Mouse (Mus musculus) cortical plate, adult 2 months (tissue): ENCODE results near the gene Kif21b. TPM values are rescaled to one million over a fixed set of nuclear protein-coding genes. Genes with fewer than 3 reads are reported as not detected.

Source experiments
- H3K27ac ChIP-seq: fragments of 200-500 bp; 2 replicates; pipeline ENCODE4 v1.5.1; 2012; ENCODE audit warnings: low read length, control low read depth, inconsistent platforms; ENCODE audit not compliant: insufficient read depth
- H3K4me1 ChIP-seq: fragments of 200-500 bp; 2 replicates; pipeline ENCODE4 v1.6.1; 2011; ENCODE audit warnings: low read length; ENCODE audit not compliant: control insufficient read depth, insufficient read depth
- H3K4me3 ChIP-seq: fragments of 200-500 bp; 2 replicates; pipeline ENCODE4 v1.5.1; 2011; ENCODE audit warnings: mild to moderate bottlenecking, low read length, control low read depth; ENCODE audit not compliant: insufficient read depth
- CTCF ChIP-seq: fragments of 200-500 bp; IDR thresholded peaks from 2 replicates; pipeline ENCODE4 v1.5.1; 2011; ENCODE audit warnings: mild to moderate bottlenecking, control low read depth, low read length; ENCODE audit not compliant: insufficient read depth; ENCODE audit errors: extremely low read depth
- POLR2A ChIP-seq: fragments of 200-500 bp; IDR thresholded peaks from 2 replicates; pipeline ENCODE4 v1.6.1; 2011; ENCODE audit warnings: mild to moderate bottlenecking, low read length, control low read depth; ENCODE audit not compliant: insufficient read depth; ENCODE audit errors: extremely low read depth
- polyA plus RNA-seq: library from polyadenylated mRNA; depleted of rRNA; stranded (reverse); fragments of >200 nt; gene quantifications from 2 replicates; pipeline ENCODE4 v1.2.3, GENCODE M21; 2012

The Kif21b gene
- polyA plus RNA-seq, 1 experiment, result 42.5 TPM

DNA sequence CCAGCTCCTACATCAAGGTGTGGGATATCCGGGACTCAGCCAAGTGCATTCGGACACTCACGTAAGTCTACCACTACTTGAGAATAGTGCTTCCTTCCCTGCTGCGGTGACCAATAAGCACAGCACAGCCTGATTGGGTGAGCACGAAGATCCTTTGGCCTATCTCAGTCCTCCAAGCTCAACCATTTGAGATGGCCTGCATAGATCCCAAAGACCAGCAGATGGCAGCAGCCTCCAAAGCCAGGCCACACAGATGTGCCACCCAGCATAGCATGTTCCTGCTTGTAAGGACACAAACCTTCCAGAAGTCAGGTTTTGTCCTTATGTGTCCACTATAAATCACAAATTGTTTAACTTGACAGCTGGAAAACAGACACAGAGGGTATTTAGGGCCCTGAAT lies 38.9 kb downstream of the Kif21b start:
- Histone ChIP-seq H3K4me1 (peaks cover 2% of the 10 kb centered on the region), H3K4me3 (no peak overlapping the region), H3K27ac (no peak overlapping the region)
- TF ChIP-seq POLR2A (no peak), CTCF (peak; percentile 91)

DNA sequence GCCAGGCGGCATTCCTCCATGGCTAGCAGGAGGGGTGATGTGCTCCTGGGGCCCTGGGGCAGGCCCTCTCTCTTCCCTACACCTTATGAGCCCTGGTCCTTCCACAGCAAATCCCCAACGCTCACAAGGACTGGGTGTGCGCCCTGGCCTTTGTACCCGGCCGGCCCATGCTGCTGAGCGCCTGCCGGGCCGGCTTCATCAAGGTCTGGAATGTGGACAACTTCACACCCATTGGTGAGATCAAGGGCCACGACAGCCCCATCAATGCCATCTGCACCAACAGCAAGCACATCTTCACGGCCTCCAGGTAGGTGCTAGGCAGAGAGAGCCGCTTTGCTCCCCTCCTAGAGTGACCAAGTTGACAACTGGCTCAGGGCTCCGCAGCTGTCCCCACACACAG lies 41.5 kb downstream of the Kif21b start:
- no peaks in the 10 kb centered on the region for H3K4me1 ChIP-seq
- H3K27ac ChIP-seq, result no peak overlapping the region
- no peak overlapping the region for H3K4me3 ChIP-seq
- TF ChIP-seq CTCF (no peak), POLR2A (no peak)

- H3K4me3 ChIP-seq, result no peak overlapping the region
- H3K4me1 ChIP-seq, result no peaks in the 10 kb centered on the region
- no peak for TF ChIP-seq CTCF
- no peak for TF ChIP-seq POLR2A
- H3K27ac ChIP-seq, result no peak overlapping the region
Observed at GRCm38 (mm10) chr1:136174101-136174606, 43.0 kb downstream of the Kif21b start.

DNA sequence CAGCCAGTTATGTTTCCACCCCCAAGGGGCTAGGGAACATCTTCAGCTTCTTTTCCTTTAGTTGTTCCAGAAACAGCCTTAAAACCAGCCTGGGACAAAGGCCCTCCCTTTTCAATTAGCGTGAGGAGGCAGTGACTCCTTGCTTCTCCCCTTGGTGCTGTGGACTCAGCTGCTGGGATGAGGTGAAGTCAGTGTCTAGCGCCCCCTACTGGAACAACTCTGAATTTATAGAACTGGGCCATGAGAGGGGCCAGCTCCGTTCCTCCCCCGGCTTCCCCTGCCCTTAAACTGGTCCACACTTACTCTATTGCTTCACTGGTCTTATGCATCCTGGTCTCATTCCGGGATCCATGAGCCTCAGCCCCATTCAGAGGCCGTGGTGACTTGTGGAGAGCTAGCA lies 44.0 kb downstream of the Kif21b start:
- no peak overlapping the region for H3K4me3 ChIP-seq
- TF ChIP-seq POLR2A (no peak), CTCF (peak; percentile 72)
- H3K4me1 ChIP-seq, result no peaks in the 10 kb centered on the region
- no peak overlapping the region for H3K27ac ChIP-seq

DNA sequence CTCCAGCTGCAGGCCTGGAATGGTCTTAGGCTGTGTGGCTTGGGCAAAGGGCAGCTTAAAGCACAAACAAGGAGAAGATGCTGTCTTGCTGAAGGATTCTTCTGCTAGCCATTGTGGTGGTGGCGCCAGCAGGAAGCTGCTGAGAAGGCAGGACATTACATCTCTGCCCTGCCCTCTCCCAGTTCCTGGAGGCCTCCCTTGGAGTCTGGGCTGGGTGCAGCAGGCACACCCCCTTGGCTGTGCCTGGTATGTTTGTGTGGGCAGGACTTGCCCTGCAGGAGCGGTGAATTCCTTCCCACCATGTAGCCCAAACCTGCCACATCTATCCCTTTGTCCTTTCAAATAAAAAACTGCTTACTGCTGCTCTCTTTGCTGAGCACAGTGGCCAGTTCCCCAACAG lies 45.9 kb downstream of the Kif21b start:
- no peak for TF ChIP-seq CTCF
- no peak for TF ChIP-seq POLR2A
- no peak overlapping the region for H3K4me3 ChIP-seq
- H3K27ac ChIP-seq, result no peak overlapping the region

DNA sequence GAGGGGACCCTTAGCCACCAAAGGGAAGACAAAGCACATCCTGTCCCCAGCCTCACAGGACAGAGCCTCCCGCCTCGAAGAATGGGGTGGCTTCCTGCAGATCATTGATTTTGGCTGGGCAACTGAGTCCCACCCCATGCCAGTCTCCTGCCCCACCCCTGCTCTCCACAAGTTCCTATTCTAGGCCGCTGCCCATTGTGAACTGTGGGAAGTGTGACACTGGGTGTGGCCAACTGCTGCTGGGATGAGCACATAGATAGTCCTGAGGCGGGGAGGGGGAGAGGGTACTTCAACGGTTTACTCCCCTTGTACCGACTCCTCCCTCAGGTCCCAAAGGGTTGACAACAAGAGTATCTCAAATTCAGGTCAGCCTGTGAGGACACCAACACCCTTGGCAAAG lies 47.6 kb downstream of the Kif21b start:
- Histone ChIP-seq H3K27ac (no peak overlapping the region), H3K4me3 (no peak overlapping the region), H3K4me1 (no peaks in the 10 kb centered on the region)
- TF ChIP-seq CTCF, result no peak
- TF ChIP-seq POLR2A, result no peak

More for the DNA sequence above, 45.9 kb downstream of the Kif21b start:
- no peaks in the 10 kb centered on the region for H3K4me1 ChIP-seq

GRCm38 (mm10) chr1:136179511-136180001 lies 48.4 kb downstream of the Kif21b start:
- Histone ChIP-seq H3K4me3 (no peak overlapping the region), H3K27ac (no peak overlapping the region)
- TF ChIP-seq POLR2A (no peak), CTCF (no peak)

DNA sequence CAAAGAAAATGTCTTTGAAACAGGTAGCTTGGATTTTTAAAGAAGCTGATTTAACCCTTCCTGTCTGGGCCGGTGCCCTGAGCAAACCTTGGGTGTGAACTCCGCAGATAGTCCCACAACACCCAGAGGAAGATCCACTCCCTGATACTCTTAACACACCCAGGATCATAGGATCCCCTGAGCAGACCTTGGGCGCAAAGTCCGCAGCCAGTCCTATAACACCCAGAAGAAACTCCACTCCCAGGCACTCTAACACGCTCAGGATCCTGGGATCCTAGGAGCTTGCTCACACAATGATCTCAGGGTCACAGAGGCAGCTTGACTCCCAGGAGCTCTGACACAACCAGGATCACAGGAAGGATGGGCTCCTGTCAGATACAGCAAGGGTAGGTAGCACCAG lies 58.8 kb downstream of the Kif21b start:
- no peak overlapping the region for H3K27ac ChIP-seq
- no peaks in the 10 kb centered on the region for H3K4me1 ChIP-seq
- TF ChIP-seq CTCF (no peak), POLR2A (no peak)
- no peak overlapping the region for H3K4me3 ChIP-seq

More at GRCm38 (mm10) chr1:136179511-136180001, 48.4 kb downstream of the Kif21b start:
- no peaks in the 10 kb centered on the region for H3K4me1 ChIP-seq

DNA sequence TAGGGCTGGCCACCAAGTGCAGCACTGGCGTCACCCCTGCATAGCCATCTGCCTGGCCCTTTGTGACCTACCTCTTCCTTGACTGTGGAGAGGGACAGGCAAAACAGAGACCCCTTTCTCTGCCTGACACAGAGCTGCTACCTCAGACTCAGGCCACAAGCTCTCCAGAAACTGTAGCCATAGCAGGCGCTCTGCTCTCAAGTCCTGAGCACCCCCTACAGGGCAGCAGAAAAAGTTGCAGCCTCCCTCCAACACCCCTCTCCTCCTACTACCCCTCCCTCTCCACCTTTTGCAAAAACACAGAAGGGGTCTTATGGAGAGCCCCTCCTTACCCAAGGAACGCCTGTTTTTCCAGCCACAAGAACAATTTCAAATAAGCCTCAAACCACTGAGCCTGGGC lies 81.6 kb downstream of the Kif21b start, which contains the start of gene Mroh3:
Gene Mroh3 (minus strand): TSS at position 26 of the 400 bp plus-strand sequence.
- Histone ChIP-seq H3K27ac (no peak within 1 kb of the TSS), H3K4me1 (no peaks in the 10 kb centered on the region), H3K4me3 (no peak within 1 kb of the TSS)
- TF ChIP-seq POLR2A, result no peak
- peak; percentile 77 for TF ChIP-seq CTCF

- no peak overlapping the region for H3K27ac ChIP-seq
- TF ChIP-seq POLR2A (no peak), CTCF (no peak)
- no peaks in the 10 kb centered on the region for H3K4me1 ChIP-seq
- no peak overlapping the region for H3K4me3 ChIP-seq
Observed at GRCm38 (mm10) chr1:136214304-136214703, 83.1 kb downstream of the Kif21b start.
